Mouse (Mus musculus): ENCODE measurements around the gene Mrpl17. TPM values are rescaled to one million over a fixed set of nuclear protein-coding genes. Genes with fewer than 3 reads are reported as not detected.

Mrpl17 gene
- polyA plus RNA-seq, 1 experiment = 155 TPM

GRCm38 (mm10) chr7:105774661-105775060 lies 36.2 kb downstream of the Mrpl17 start:
- TF ChIP-seq CTCF (IDR thresholded peaks at IDR 0.05; ENCODE audit: extremely low read depth, insufficient read depth, low read length) (no peak), POLR2A (IDR thresholded peaks at IDR 0.05; ENCODE audit: extremely low read depth, insufficient read depth, low read length) (no peak)
- H3K4me3 ChIP-seq (ENCODE audit: insufficient read depth, low read length) = no peak overlapping the region
- H3K4me1 ChIP-seq (ENCODE audit: control insufficient read depth, insufficient read depth, low read length) = peaks cover 2% of the 10 kb centered on the region; the same call in 1 of the 2 replicates
- no peak overlapping the region for H3K27ac ChIP-seq (ENCODE audit: insufficient read depth, low read length)

GRCm38 (mm10) chr7:105773041-105773440 lies 37.9 kb downstream of the Mrpl17 start:
- no peak for TF ChIP-seq CTCF (IDR thresholded peaks at IDR 0.05; ENCODE audit: extremely low read depth, insufficient read depth, low read length)
- TF ChIP-seq POLR2A (IDR thresholded peaks at IDR 0.05; ENCODE audit: extremely low read depth, insufficient read depth, low read length) = no peak
- H3K4me1 ChIP-seq (ENCODE audit: control insufficient read depth, insufficient read depth, low read length) = peaks cover 2% of the 10 kb centered on the region; the same call in 1 of the 2 replicates
- H3K27ac ChIP-seq (ENCODE audit: insufficient read depth, low read length) = no peak overlapping the region
- no peak overlapping the region for H3K4me3 ChIP-seq (ENCODE audit: insufficient read depth, low read length)

GRCm38 (mm10) chr7:105772331-105772730 lies 38.6 kb downstream of the Mrpl17 start:
- TF ChIP-seq CTCF (IDR thresholded peaks at IDR 0.05; ENCODE audit: extremely low read depth, insufficient read depth, low read length) (no peak), POLR2A (IDR thresholded peaks at IDR 0.05; ENCODE audit: extremely low read depth, insufficient read depth, low read length) (no peak)
- H3K4me3 ChIP-seq (ENCODE audit: insufficient read depth, low read length) = no peak overlapping the region
- H3K27ac ChIP-seq (ENCODE audit: insufficient read depth, low read length) = no peak overlapping the region
- peaks cover 2% of the 10 kb centered on the region; the same call in 1 of the 2 replicates for H3K4me1 ChIP-seq (ENCODE audit: control insufficient read depth, insufficient read depth, low read length)

- no peak overlapping the region for H3K27ac ChIP-seq (ENCODE audit: insufficient read depth, low read length)
- no peak for TF ChIP-seq POLR2A (IDR thresholded peaks at IDR 0.05; ENCODE audit: extremely low read depth, insufficient read depth, low read length)
- no peak for TF ChIP-seq CTCF (IDR thresholded peaks at IDR 0.05; ENCODE audit: extremely low read depth, insufficient read depth, low read length)
- H3K4me1 ChIP-seq (ENCODE audit: control insufficient read depth, insufficient read depth, low read length) = peaks cover 3% of the 10 kb centered on the region; the same call in 1 of the 2 replicates
- H3K4me3 ChIP-seq (ENCODE audit: insufficient read depth, low read length) = no peak overlapping the region
Observed at GRCm38 (mm10) chr7:105769959-105770358, 40.9 kb downstream of the Mrpl17 start.

GRCm38 (mm10) chr7:105767729-105768165 lies 43.2 kb downstream of the Mrpl17 start:
- H3K4me1 ChIP-seq (ENCODE audit: control insufficient read depth, insufficient read depth, low read length) = peaks cover 3% of the 10 kb centered on the region; the same call in 1 of the 2 replicates
- TF ChIP-seq CTCF (IDR thresholded peaks at IDR 0.05; ENCODE audit: extremely low read depth, insufficient read depth, low read length) (no peak), POLR2A (IDR thresholded peaks at IDR 0.05; ENCODE audit: extremely low read depth, insufficient read depth, low read length) (no peak)
- H3K27ac ChIP-seq (ENCODE audit: insufficient read depth, low read length) = no peak overlapping the region
- H3K4me3 ChIP-seq (ENCODE audit: insufficient read depth, low read length) = no peak overlapping the region

GRCm38 (mm10) chr7:105764331-105764730 lies 46.6 kb downstream of the Mrpl17 start:
- Histone ChIP-seq H3K4me1 (ENCODE audit: control insufficient read depth, insufficient read depth, low read length) (peaks cover 3% of the 10 kb centered on the region; the same call in 1 of the 2 replicates), H3K4me3 (ENCODE audit: insufficient read depth, low read length) (no peak overlapping the region), H3K27ac (ENCODE audit: insufficient read depth, low read length) (no peak overlapping the region)
- TF ChIP-seq CTCF (IDR thresholded peaks at IDR 0.05; ENCODE audit: extremely low read depth, insufficient read depth, low read length) (no peak), POLR2A (IDR thresholded peaks at IDR 0.05; ENCODE audit: extremely low read depth, insufficient read depth, low read length) (no peak)

GRCm38 (mm10) chr7:105762517-105763270 lies 48.2 kb downstream of the Mrpl17 start:
- peak overlapping the region; percentile 26 for H3K4me3 ChIP-seq (ENCODE audit: insufficient read depth, low read length)
- TF ChIP-seq CTCF (IDR thresholded peaks at IDR 0.05; ENCODE audit: extremely low read depth, insufficient read depth, low read length) = no peak
- TF ChIP-seq POLR2A (IDR thresholded peaks at IDR 0.05; ENCODE audit: extremely low read depth, insufficient read depth, low read length) = no peak
- H3K4me1 ChIP-seq (ENCODE audit: control insufficient read depth, insufficient read depth, low read length) = peaks cover 3% of the 10 kb centered on the region; the same call in 1 of the 2 replicates
- H3K27ac ChIP-seq (ENCODE audit: insufficient read depth, low read length) = no peak overlapping the region

- peak overlapping the region; percentile 26 for H3K4me3 ChIP-seq (ENCODE audit: insufficient read depth, low read length)
- no peaks in the 10 kb centered on the region for H3K4me1 ChIP-seq (ENCODE audit: control insufficient read depth, insufficient read depth, low read length)
- TF ChIP-seq POLR2A (IDR thresholded peaks at IDR 0.05; ENCODE audit: extremely low read depth, insufficient read depth, low read length) = no peak
- TF ChIP-seq CTCF (IDR thresholded peaks at IDR 0.05; ENCODE audit: extremely low read depth, insufficient read depth, low read length) = no peak
- no peak overlapping the region for H3K27ac ChIP-seq (ENCODE audit: insufficient read depth, low read length)
Observed at GRCm38 (mm10) chr7:105761813-105762484, 49.0 kb downstream of the Mrpl17 start.

GRCm38 (mm10) chr7:105753281-105753680 lies 57.6 kb downstream of the Mrpl17 start:
- no peak overlapping the region for H3K27ac ChIP-seq (ENCODE audit: insufficient read depth, low read length)

More at GRCm38 (mm10) chr7:105753281-105753680, 57.6 kb downstream of the Mrpl17 start:
- peaks cover 3% of the 10 kb centered on the region; the same call in 1 of the 2 replicates for H3K4me1 ChIP-seq (ENCODE audit: control insufficient read depth, insufficient read depth, low read length)
- H3K4me3 ChIP-seq (ENCODE audit: insufficient read depth, low read length) = no peak overlapping the region
- no peak for TF ChIP-seq CTCF (IDR thresholded peaks at IDR 0.05; ENCODE audit: extremely low read depth, insufficient read depth, low read length)

Other genes starting within 250 kb of the Mrpl17 start
- 564 and 565 TPM in 2 replicates for gene Apbb1, start 229.4 kb downstream of the Mrpl17 start, polyA plus RNA-seq (2012; rRNA removed)
- gene Hpx, start 211.0 kb downstream of the Mrpl17 start, polyA plus RNA-seq (2012; rRNA removed) = 0.93 and 0.94 TPM in 2 replicates
- 152 and 176 TPM in 2 replicates for gene Trim3, start 177.5 kb downstream of the Mrpl17 start, polyA plus RNA-seq (2012; rRNA removed)
- gene Timm10b, start 171.0 kb downstream of the Mrpl17 start, polyA plus RNA-seq (2012; rRNA removed) = 123 and 138 TPM in 2 replicates
- gene Arfip2, start 170.7 kb downstream of the Mrpl17 start, polyA plus RNA-seq (2012; rRNA removed) = 122 and 127 TPM in 2 replicates
- 56.6 and 57.3 TPM in 2 replicates for gene Gm45799, start 170.5 kb downstream of the Mrpl17 start, polyA plus RNA-seq (2012; rRNA removed)
- 7.9 and 8.0 TPM in 2 replicates for gene Dnhd1, start 160.3 kb downstream of the Mrpl17 start, polyA plus RNA-seq (2012; rRNA removed)
- gene Ilk, start 74.5 kb downstream of the Mrpl17 start, polyA plus RNA-seq (2012; rRNA removed) = 153 TPM in 2 replicates
- 8.4 and 10.0 TPM in 2 replicates for gene Rrp8, start 73.7 kb downstream of the Mrpl17 start, polyA plus RNA-seq (2012; rRNA removed)
- gene Taf10, start 66.7 kb downstream of the Mrpl17 start, polyA plus RNA-seq (2012; rRNA removed) = 174 and 179 TPM in 2 replicates
- 92.3 and 93.2 TPM in 2 replicates for gene Tpp1, start 58.9 kb downstream of the Mrpl17 start, polyA plus RNA-seq (2012; rRNA removed)
- gene Dchs1, start 23.4 kb downstream of the Mrpl17 start, polyA plus RNA-seq (2012; rRNA removed) = 4.2 and 5.2 TPM in 2 replicates
- gene Gm4070, start 142.9 kb upstream of the Mrpl17 start, polyA plus RNA-seq (2012; rRNA removed) = 1.3 and 1.5 TPM in 2 replicates

All from cortical plate, adult 2 months (tissue).